Mouse (Mus musculus): ENCODE results near the gene Alg5. TPM values are rescaled to one million over a fixed set of nuclear protein-coding genes. Genes with fewer than 3 reads are reported as not detected.
"Not testable (repeated sequence)": the region's sequence is repeated elsewhere in the genome, so short reads cannot be mapped to it uniquely, and the experiment has no call there.

Gene Alg5
- polyA plus RNA-seq, 1 experiment from 2014 or later, result 47.0 TPM

DNA sequence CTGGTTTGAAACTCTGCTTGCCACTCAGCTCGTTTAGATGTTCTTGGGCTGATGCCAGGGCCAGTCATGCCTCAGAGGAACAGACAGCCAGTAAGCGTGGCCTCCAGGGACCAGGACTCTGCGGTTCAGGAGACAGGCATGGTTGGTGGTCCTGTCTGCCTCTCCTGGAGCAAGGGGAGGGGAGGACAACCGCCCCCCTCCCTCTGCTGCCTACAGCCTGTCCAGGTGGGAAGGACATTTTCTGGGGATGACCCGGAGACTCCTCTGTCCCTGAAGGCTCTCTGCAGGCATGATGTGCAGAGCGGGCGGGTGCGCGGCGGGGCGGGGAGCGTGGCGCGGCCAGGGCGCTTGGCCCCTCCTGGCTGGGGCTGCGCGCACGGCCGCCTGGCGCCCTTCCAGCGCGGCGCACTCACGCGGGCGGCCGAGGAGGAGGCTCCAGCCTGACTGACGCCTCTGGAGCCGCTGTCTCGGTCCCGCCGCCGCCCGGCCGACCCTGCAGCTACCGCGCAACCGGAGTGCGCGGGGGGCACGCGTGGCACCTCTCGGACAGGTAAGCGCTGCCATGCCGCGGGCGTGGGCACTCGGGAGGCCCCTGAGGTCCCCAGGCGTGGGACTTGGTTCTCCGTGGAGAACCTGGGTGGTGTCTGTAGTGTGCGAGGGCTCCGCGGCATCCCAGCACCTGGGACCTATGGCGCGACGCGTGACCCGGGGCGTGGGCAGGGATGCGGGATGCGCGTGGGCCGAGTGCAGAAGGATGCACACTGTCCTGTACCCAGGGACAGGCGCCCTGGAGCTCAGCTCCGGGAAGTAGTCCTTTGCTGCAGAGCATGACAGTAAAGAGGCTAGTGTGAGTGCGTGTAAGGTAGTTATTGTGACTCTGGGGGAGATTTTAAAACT is 20.1 kb downstream of the Alg5 start, which contains the start of gene Smad9:
Gene Smad9, plus strand, starts transcription at position 438 of the 897 bp plus-strand sequence.
- under 1% methylated on average over 66 of the region's 66 CpGs for WGBS
- Histone ChIP-seq H3K27ac (no peak within 1 kb of the TSS), H3K4me2 (peak within 1 kb of the TSS; percentile 99), H3K27me3 (replicated peaks) (no peaks in the 10 kb centered on the region; the same call in 1 of the 2 replicates), H3K9ac (peak within 1 kb of the TSS; percentile 66), H3K36me3 (replicated peaks) (peaks cover 6% of the 10 kb centered on the region; the same call in 1 of the 2 replicates), H3K4me1 (peaks cover 16% of the 10 kb centered on the region), H3K9me3 (no peaks in the 10 kb centered on the region), H3K4me3 (peak within 1 kb of the TSS; percentile 64)
- ATAC-seq (replicated peaks), result peak; percentile 83

DNA sequence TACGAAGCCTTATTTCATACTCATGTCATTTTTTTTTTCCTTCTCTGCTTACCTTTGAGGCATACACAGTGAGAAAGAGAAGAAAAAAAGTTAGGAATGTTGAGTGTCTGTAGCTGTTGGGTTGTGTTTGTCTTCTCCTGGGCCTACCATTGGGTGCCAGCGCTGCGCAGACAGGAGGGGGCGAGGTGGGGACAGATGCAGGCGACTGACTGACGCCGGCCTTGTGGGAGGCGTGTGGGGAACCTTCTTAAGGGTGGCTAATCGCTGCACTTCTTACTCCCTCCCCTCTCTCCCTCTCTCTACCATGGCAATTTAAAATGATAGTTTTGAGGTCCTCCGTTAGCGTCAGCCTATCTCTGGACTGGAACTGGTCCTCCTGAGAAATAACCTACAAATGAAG is 20.7 kb downstream of the Alg5 start:
- ATAC-seq (replicated peaks), result peak; percentile 37; the same call in 1 of the 2 replicates
- no peaks in the 10 kb centered on the region; the same call in 1 of the 2 replicates for H3K27me3 ChIP-seq (replicated peaks)
- no peak overlapping the region for H3K9ac ChIP-seq
- H3K4me1 ChIP-seq, result peaks cover 16% of the 10 kb centered on the region
- peaks cover 1% of the 10 kb centered on the region; the same call in 1 of the 2 replicates for H3K36me3 ChIP-seq (replicated peaks)
- peak overlapping the region; percentile 64 for H3K4me3 ChIP-seq
- no peaks in the 10 kb centered on the region for H3K9me3 ChIP-seq
- 2% methylated on average over 11 of the region's 11 CpGs for WGBS
- H3K27ac ChIP-seq, result no peak overlapping the region
- peak overlapping the region; percentile 99 for H3K4me2 ChIP-seq

DNA sequence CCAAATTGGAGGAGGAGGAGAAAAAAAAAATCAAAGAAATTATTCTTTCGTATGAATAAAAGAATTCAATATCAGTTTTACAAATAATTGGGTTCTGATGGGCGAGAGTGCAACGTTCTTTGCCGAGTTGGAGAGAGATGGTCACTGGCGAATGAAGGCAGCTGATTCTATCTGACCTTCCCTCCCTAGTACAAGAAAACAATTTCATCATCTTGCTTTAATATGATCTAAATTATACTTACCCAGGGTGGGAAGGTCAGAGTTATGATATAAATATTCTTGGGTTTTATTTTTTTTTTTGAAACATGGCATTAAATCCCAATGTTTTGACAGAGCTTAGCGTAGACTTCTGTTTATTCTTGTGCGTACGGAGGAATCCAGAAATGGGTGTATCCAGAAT is 22.1 kb downstream of the Alg5 start:
- 91% methylated on average over 8 of the region's 8 CpGs for WGBS
- Histone ChIP-seq H3K4me1 (peaks cover 16% of the 10 kb centered on the region), H3K4me3 (no peak overlapping the region), H3K4me2 (no peak overlapping the region), H3K27me3 (replicated peaks) (no peaks in the 10 kb centered on the region; the same call in 1 of the 2 replicates), H3K36me3 (replicated peaks) (no peaks in the 10 kb centered on the region), H3K27ac (no peak overlapping the region), H3K9me3 (no peaks in the 10 kb centered on the region), H3K9ac (no peak overlapping the region)
- ATAC-seq (replicated peaks), result no peak

DNA sequence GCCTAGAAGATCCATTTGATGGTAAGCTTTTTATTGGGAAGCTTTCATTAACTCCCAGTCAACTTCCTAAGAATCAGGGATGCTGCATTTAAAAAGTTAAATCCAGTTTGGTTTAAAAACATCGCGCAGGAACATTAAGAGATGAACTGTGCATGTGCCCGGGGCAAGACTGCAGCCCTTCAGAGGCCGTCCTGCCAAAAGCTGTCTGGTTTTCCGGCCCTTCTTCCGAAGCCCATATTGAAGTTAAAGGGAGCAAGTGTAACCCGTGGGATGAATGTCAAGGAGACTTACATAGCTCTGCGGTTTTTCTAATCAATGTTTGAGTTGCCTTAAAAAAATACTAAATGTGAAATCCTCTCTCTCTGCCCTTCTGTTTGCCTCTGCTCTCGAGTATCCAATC is 23.9 kb downstream of the Alg5 start:
- Histone ChIP-seq H3K4me1 (peaks cover 16% of the 10 kb centered on the region), H3K27ac (no peak overlapping the region), H3K4me3 (no peak overlapping the region), H3K27me3 (replicated peaks) (no peaks in the 10 kb centered on the region; the same call in 1 of the 2 replicates), H3K36me3 (replicated peaks) (no peaks in the 10 kb centered on the region), H3K4me2 (no peak overlapping the region), H3K9me3 (no peaks in the 10 kb centered on the region), H3K9ac (no peak overlapping the region)
- no peak for ATAC-seq (replicated peaks)
- WGBS, result 80% methylated on average over 9 of the region's 9 CpGs

GRCm38 (mm10) chr3:54760321-54761115 is 25.2 kb downstream of the Alg5 start:
- Histone ChIP-seq H3K4me3 (no peak overlapping the region), H3K9me3 (no peaks in the 10 kb centered on the region), H3K4me1 (peaks cover 10% of the 10 kb centered on the region), H3K36me3 (replicated peaks) (no peaks in the 10 kb centered on the region), H3K9ac (no peak overlapping the region), H3K4me2 (no peak overlapping the region), H3K27me3 (replicated peaks) (no peaks in the 10 kb centered on the region; the same call in 1 of the 2 replicates), H3K27ac (no peak overlapping the region)
- ATAC-seq (replicated peaks), result no peak
- WGBS, result 57% methylated on average over 15 of the region's 15 CpGs

DNA sequence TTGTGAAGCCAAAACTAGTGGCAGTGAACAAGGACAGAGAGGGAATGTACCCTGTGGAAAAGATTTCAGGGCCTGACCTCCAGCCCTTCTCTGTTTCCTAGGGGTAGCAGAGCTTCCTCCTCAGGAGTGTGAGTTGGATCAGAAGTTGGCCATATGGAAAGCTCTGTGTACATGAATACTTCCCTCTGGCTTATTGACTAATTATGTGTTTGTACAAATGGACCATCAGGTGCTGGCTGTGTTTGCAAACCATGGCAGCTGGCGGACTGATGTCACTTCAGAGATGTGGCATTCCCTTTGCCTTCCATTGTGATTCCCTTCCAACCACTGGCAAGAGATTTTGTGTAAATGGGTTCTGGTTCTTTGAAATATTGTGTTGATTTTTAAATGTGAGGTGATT is 25.9 kb downstream of the Alg5 start:
- 89% methylated on average over 1 of the region's 1 CpGs for WGBS
- no peak for ATAC-seq (replicated peaks)
- Histone ChIP-seq H3K9me3 (no peaks in the 10 kb centered on the region), H3K4me2 (no peak overlapping the region), H3K27me3 (replicated peaks) (no peaks in the 10 kb centered on the region; the same call in 1 of the 2 replicates), H3K4me3 (no peak overlapping the region), H3K4me1 (peaks cover 3% of the 10 kb centered on the region), H3K27ac (no peak overlapping the region), H3K36me3 (replicated peaks) (no peaks in the 10 kb centered on the region), H3K9ac (no peak overlapping the region)

DNA sequence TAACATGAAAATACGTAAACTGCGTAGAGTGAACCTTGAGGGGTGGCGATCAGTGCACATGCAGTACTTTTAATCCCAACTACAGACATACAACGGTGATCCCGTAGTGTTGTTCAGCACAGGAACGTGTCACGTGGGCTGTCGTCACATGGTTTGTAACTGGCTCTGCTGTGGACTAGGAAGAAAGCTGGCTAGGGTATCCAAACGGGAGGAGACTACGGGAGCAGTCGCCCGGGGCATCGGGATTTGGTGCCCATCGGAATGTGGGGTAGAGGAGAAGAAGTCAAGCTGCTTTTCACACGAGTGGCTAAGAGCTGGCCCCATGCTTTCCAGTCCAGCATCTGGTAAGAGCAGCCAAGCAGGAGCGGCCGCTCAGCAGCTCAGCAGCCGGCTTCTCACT is 29.1 kb downstream of the Alg5 start:
- Histone ChIP-seq H3K9ac (no peak overlapping the region), H3K36me3 (replicated peaks) (no peaks in the 10 kb centered on the region), H3K4me3 (peak overlapping the region; percentile 23), H3K27me3 (replicated peaks) (no peaks in the 10 kb centered on the region), H3K4me2 (peak overlapping the region; percentile 40), H3K9me3 (no peaks in the 10 kb centered on the region), H3K4me1 (no peaks in the 10 kb centered on the region), H3K27ac (no peak overlapping the region)
- WGBS, result 53% methylated on average over 18 of the region's 18 CpGs
- peak; percentile 82 for ATAC-seq (replicated peaks)

GRCm38 (mm10) chr3:54765521-54765920 is 30.2 kb downstream of the Alg5 start:
- not testable (repeated sequence) for H3K36me3 ChIP-seq (replicated peaks); ATAC-seq (replicated peaks); H3K9ac ChIP-seq; H3K4me3 ChIP-seq; H3K27ac ChIP-seq; H3K4me1 ChIP-seq; H3K27me3 ChIP-seq (replicated peaks); H3K9me3 ChIP-seq; H3K4me2 ChIP-seq
- WGBS, result 88% methylated on average over 6 of the region's 6 CpGs

DNA sequence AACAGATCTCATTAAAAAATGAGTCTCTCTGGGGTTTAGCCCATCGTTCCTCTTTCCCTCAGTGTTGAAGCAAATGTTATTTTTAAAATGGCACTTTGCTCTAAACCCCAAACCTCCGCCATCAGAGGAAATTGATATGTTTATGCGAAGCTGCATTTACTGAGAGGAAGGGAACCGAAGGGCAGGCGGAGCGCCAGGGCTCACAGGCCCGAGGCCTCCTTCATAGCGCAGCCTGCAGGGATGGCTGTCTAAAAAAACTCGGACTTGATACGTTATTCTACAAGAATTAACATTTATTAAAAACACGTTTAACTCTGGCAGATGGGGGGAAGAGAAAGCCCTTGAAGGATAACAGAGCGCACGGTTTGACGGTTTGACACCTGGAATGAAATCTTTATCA is 30.7 kb downstream of the Alg5 start:
- 83% methylated on average over 14 of the region's 14 CpGs for WGBS
- no peak overlapping the region for H3K4me3 ChIP-seq

DNA sequence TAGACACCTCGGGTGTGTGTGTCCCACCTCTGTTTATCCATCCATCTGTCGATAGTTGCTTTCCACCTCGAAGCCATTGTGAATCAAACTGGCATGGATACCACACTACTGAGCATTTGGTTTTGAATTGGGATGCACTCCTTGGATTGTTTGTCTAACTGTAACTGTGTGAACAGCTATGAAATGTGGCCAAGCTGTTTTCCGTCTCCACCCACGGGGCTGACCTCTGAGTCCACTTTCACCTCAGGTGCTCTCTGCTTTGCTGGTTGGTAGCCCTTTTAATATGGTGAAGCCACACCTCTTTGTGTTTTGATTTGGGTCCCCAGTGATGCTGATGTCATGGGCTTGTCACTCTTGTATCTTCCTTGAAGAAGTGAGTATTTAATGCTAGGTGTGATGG is 31.5 kb downstream of the Alg5 start:
- no peaks in the 10 kb centered on the region for H3K4me1 ChIP-seq

More for the DNA sequence above, 30.7 kb downstream of the Alg5 start:
- Histone ChIP-seq H3K27me3 (replicated peaks) (no peaks in the 10 kb centered on the region), H3K4me1 (no peaks in the 10 kb centered on the region), H3K9ac (no peak overlapping the region), H3K27ac (no peak overlapping the region), H3K9me3 (no peaks in the 10 kb centered on the region), H3K36me3 (replicated peaks) (no peaks in the 10 kb centered on the region), H3K4me2 (no peak overlapping the region)
- no peak for ATAC-seq (replicated peaks)

DNA sequence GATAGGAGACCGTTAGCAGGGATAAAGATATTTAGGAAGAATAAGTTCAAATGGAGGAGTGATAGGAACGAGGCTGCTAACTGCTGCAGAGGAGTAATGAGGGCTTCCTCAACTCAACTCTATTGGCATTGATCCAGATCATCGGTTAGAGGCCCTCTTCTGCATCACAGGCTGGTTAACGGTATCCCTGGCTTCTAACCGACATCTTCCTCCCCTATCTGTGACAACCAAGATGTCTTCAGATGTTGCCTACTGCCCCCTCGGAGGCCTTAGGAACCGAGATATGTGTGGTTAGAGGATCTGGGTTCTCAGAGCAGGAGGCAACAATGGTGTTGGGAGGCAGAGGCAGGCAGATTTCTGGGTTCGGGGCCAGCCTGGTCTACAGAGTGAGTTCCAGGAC is 33.3 kb downstream of the Alg5 start:
- no peak overlapping the region for H3K4me3 ChIP-seq
- H3K36me3 ChIP-seq (replicated peaks), result no peaks in the 10 kb centered on the region
- H3K4me1 ChIP-seq, result no peaks in the 10 kb centered on the region
- no peak for ATAC-seq (replicated peaks)
- WGBS, result 94% methylated on average over 8 of the region's 8 CpGs
- no peak overlapping the region for H3K9ac ChIP-seq
- no peak overlapping the region for H3K4me2 ChIP-seq
- H3K27ac ChIP-seq, result no peak overlapping the region
- no peaks in the 10 kb centered on the region for H3K9me3 ChIP-seq
- H3K27me3 ChIP-seq (replicated peaks), result no peaks in the 10 kb centered on the region

More for the DNA sequence above, 31.5 kb downstream of the Alg5 start:
- no peak for ATAC-seq (replicated peaks)
- no peak overlapping the region for H3K4me2 ChIP-seq
- no peak overlapping the region for H3K9ac ChIP-seq
- H3K4me3 ChIP-seq, result no peak overlapping the region
- 91% methylated on average over 5 of the region's 5 CpGs for WGBS
- no peak overlapping the region for H3K27ac ChIP-seq
- no peaks in the 10 kb centered on the region for H3K27me3 ChIP-seq (replicated peaks)
- no peaks in the 10 kb centered on the region for H3K36me3 ChIP-seq (replicated peaks)
- no peaks in the 10 kb centered on the region for H3K9me3 ChIP-seq

Data from midbrain, embryonic 15.5 days (tissue).